12 mouse cellular contexts compared by ENCODE assay signal in the genomic region with DNA sequence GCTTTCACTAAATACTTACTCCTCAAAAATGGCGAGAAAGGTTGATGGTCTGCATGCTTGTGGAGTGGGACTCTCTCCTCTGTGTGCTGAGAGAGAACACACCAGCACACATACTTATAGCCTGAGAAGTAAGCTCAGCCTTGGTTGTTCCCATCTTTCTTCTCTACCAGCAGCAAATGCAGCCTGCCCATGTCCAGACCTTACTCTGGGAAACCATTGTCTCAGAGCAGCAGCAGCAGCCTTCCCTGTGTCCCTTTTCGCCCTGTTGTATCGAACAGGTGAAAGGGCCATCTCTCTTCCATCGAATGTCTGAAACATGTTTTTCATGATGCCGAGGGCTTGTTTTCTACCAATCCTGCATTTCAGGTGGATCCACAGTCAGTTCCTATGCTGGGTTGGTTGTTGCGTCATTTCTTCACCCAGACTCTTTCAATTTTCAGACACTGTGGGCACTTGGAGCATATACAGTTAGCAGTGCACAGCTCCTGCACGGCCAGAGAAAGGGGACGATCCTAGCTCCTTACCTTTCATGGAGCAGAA.
DNase-seq lines count a peak whose midpoint lies in the region; ATAC-seq and TF ChIP-seq lines count a peak whose summit lies in the region.
"Had no signal": no experiment of that assay in that cellular context is flagged by ENCODE, and none has a peak within 500 bp of the region (broad histone marks: within the 10 kb centered on the region; RNA-seq: fewer than 3 reads in every experiment).

No protein-coding gene starts in this region.

- ATAC-seq in heart, embryonic 12.5 days (ENCODE audit: insufficient number of reproducible peaks, low FRiP score), result no peak
- ATAC-seq in lung, embryonic 14.5 days (ENCODE audit: insufficient read depth), result no peak
- ATAC-seq in stomach, embryonic 14.5 days (ENCODE audit: insufficient number of reproducible peaks, insufficient read depth, low FRiP score, low read depth), result no peak
- ATAC-seq in forebrain, embryonic 11.5 days (replicated peaks; ENCODE audit: low FRiP score), result no peak
- no peak for ATAC-seq in midbrain, embryonic 11.5 days (ENCODE audit: low FRiP score)
- ATAC-seq: forebrain, embryonic 14.5 days; hindbrain, postnatal 0 days had no signal

- no peak overlapping the region for H3K4me3 ChIP-seq in heart, embryonic 12.5 days
- H3K4me3 ChIP-seq in lung, embryonic 14.5 days (ENCODE audit: low read depth, low read length), result no peak overlapping the region
- H3K4me3 ChIP-seq in embryonic fibroblast, embryonic 13.5 days (ENCODE audit: insufficient read depth, low read length), result no peak overlapping the region
- H3K4me3 ChIP-seq in stomach, embryonic 14.5 days (ENCODE audit: low read depth, low read length), result no peak overlapping the region
- no peak overlapping the region for H3K4me3 ChIP-seq in forebrain, embryonic 11.5 days (ENCODE audit: low read depth, low read length)
- H3K4me3 ChIP-seq in midbrain, embryonic 11.5 days (ENCODE audit: low read depth, low read length), result no peak overlapping the region

- 88% methylated on average over 8 of the region's 8 CpGs for WGBS in heart, embryonic 12.5 days
- 80% methylated on average over 8 of the region's 8 CpGs for WGBS in lung, embryonic 14.5 days
- 90% methylated on average over 8 of the region's 8 CpGs for WGBS in stomach, embryonic 14.5 days
- 91% methylated on average over 8 of the region's 8 CpGs for WGBS in forebrain, embryonic 11.5 days
- 91% methylated on average over 8 of the region's 8 CpGs for WGBS in midbrain, embryonic 11.5 days

- H3K4me2 ChIP-seq in heart, embryonic 12.5 days, result peak overlapping the region; percentile 41
- H3K4me2 ChIP-seq in lung, embryonic 14.5 days, result peak overlapping the region; percentile 24; the same call in 1 of the 2 replicates
- H3K4me2 ChIP-seq in stomach, embryonic 14.5 days (replicated peaks; ENCODE audit: low read depth, low read length), result 0 out of 2 replicates have a peak overlapping the region, but pooled peaks have one; percentile 19
- no peak overlapping the region for H3K4me2 ChIP-seq in forebrain, embryonic 11.5 days (ENCODE audit: low read depth, low read length, severe bottlenecking)
- no peak overlapping the region for H3K4me2 ChIP-seq in midbrain, embryonic 11.5 days

- intact Hi-C loops in heart, postnatal 14 days (cut with DNase I), result loop anchor here (5.0 kb wide), 1 partner anchor 37 kb away; no protein-coding TSS in a partner anchor

- no peak for DNase-seq in heart, postnatal 14 days
- no peak for DNase-seq in lung, embryonic 14.5 days
- DNase-seq in lung, postnatal 14 days, result no peak
- no peak for DNase-seq in forebrain, embryonic 11.5 days (ENCODE audit: low spot score)
- no peak for DNase-seq in midbrain, embryonic 11.5 days (ENCODE audit: low spot score, missing footprints)
- DNase-seq: lung, postnatal 10 days; right cerebral cortex, postnatal 25 days had no signal

- TF ChIP-seq CTCF in lung, embryonic 14.5 days (IDR thresholded peaks at IDR 0.05; ENCODE audit: low read depth), result no peak
- no peak for TF ChIP-seq CTCF in embryonic fibroblast, embryonic 13.5 days (IDR thresholded peaks at IDR 0.05; ENCODE audit: borderline replicate concordance, insufficient read depth, low read length)

- H3K27ac ChIP-seq in heart, embryonic 12.5 days (ENCODE audit: poor library complexity, severe bottlenecking), result peak overlapping the region; percentile 12; the same call in 1 of the 2 replicates
- peak overlapping the region; percentile 48 for H3K27ac ChIP-seq in lung, embryonic 14.5 days (ENCODE audit: low read depth)
- peak overlapping the region; percentile 99 for H3K27ac ChIP-seq in embryonic fibroblast, embryonic 13.5 days (ENCODE audit: insufficient read depth, low read length)
- peak overlapping the region; percentile 1; the same call in 1 of the 2 replicates for H3K27ac ChIP-seq in stomach, embryonic 14.5 days (ENCODE audit: low read length)
- H3K27ac ChIP-seq in forebrain, embryonic 11.5 days (ENCODE audit: low read depth, low read length), result no peak overlapping the region
- H3K27ac ChIP-seq in midbrain, embryonic 11.5 days (ENCODE audit: low read depth, low read length), result no peak overlapping the region

- no peak for TF ChIP-seq POLR2A in embryonic fibroblast, embryonic 13.5 days (IDR thresholded peaks at IDR 0.05; ENCODE audit: low read depth, low read length)

- no peak overlapping the region for H3K9ac ChIP-seq in heart, embryonic 12.5 days
- no peak overlapping the region for H3K9ac ChIP-seq in lung, embryonic 14.5 days
- no peak overlapping the region for H3K9ac ChIP-seq in stomach, embryonic 14.5 days (replicated peaks; ENCODE audit: low read depth, low read length)
- H3K9ac ChIP-seq in forebrain, embryonic 11.5 days (ENCODE audit: low read length), result no peak overlapping the region
- no peak overlapping the region for H3K9ac ChIP-seq in midbrain, embryonic 11.5 days (ENCODE audit: low read length)

- no peaks in the 10 kb centered on the region for H3K27me3 ChIP-seq in heart, embryonic 12.5 days (replicated peaks)
- no peaks in the 10 kb centered on the region for H3K27me3 ChIP-seq in lung, embryonic 14.5 days (ENCODE audit: insufficient read depth, low read length)
- no peaks in the 10 kb centered on the region for H3K27me3 ChIP-seq in stomach, embryonic 14.5 days (ENCODE audit: control insufficient read depth, insufficient read depth, low read length)
- no peaks in the 10 kb centered on the region for H3K27me3 ChIP-seq in forebrain, embryonic 11.5 days (ENCODE audit: control insufficient read depth, insufficient read depth, low read length)
- H3K27me3 ChIP-seq in midbrain, embryonic 11.5 days (ENCODE audit: control insufficient read depth, insufficient read depth, low read length), result no peaks in the 10 kb centered on the region

- H3K4me1 ChIP-seq in heart, embryonic 12.5 days (replicated peaks), result peaks cover 91% of the 10 kb centered on the region
- peaks cover 55% of the 10 kb centered on the region for H3K4me1 ChIP-seq in lung, embryonic 14.5 days (ENCODE audit: insufficient read depth)
- peaks cover 46% of the 10 kb centered on the region for H3K4me1 ChIP-seq in embryonic fibroblast, embryonic 13.5 days (ENCODE audit: control insufficient read depth, insufficient read depth, low read length)
- H3K4me1 ChIP-seq in stomach, embryonic 14.5 days (ENCODE audit: control insufficient read depth, insufficient read depth, low read length), result peaks cover 27% of the 10 kb centered on the region; the same call in 1 of the 2 replicates
- no peaks in the 10 kb centered on the region for H3K4me1 ChIP-seq in forebrain, embryonic 11.5 days (replicated peaks; ENCODE audit: control insufficient read depth, insufficient read depth, low read length)
- no peaks in the 10 kb centered on the region for H3K4me1 ChIP-seq in midbrain, embryonic 11.5 days (ENCODE audit: control insufficient read depth, insufficient read depth, low read length)

- H3K36me3 ChIP-seq in heart, embryonic 12.5 days, result peaks cover 22% of the 10 kb centered on the region
- H3K36me3 ChIP-seq in lung, embryonic 14.5 days (ENCODE audit: insufficient read depth), result peaks cover 41% of the 10 kb centered on the region
- peaks cover 4% of the 10 kb centered on the region; the same call in 1 of the 2 replicates for H3K36me3 ChIP-seq in stomach, embryonic 14.5 days (ENCODE audit: control insufficient read depth, insufficient read depth, low read length)
- H3K36me3 ChIP-seq in forebrain, embryonic 11.5 days (ENCODE audit: control insufficient read depth, insufficient read depth, low read length), result no peaks in the 10 kb centered on the region
- no peaks in the 10 kb centered on the region for H3K36me3 ChIP-seq in midbrain, embryonic 11.5 days (ENCODE audit: control insufficient read depth, insufficient read depth, low read length)

- H3K9me3 ChIP-seq in heart, embryonic 12.5 days (replicated peaks), result no peaks in the 10 kb centered on the region
- H3K9me3 ChIP-seq in lung, embryonic 14.5 days (ENCODE audit: low read depth, low read length), result no peaks in the 10 kb centered on the region
- no peaks in the 10 kb centered on the region for H3K9me3 ChIP-seq in stomach, embryonic 14.5 days (ENCODE audit: control insufficient read depth, low read depth, low read length)
- no peaks in the 10 kb centered on the region for H3K9me3 ChIP-seq in forebrain, embryonic 11.5 days (ENCODE audit: control insufficient read depth, low read length)
- no peaks in the 10 kb centered on the region for H3K9me3 ChIP-seq in midbrain, embryonic 11.5 days (ENCODE audit: control insufficient read depth, low read length)

Comparison
In these comparisons a context has a peak if more than half of its experiments do, and no peak if none do; other contexts are left out.
1. H3K27ac ChIP-seq: peak in heart, embryonic 12.5 days (single experiment), lung, embryonic 14.5 days (single experiment), embryonic fibroblast, embryonic 13.5 days (single experiment) and stomach, embryonic 14.5 days (single experiment); none in forebrain, embryonic 11.5 days (single experiment) and midbrain, embryonic 11.5 days (single experiment).
2. H3K4me2 ChIP-seq: peak in heart, embryonic 12.5 days (single experiment), lung, embryonic 14.5 days (single experiment) and stomach, embryonic 14.5 days (single experiment); none in forebrain, embryonic 11.5 days (single experiment) and midbrain, embryonic 11.5 days (single experiment).